9 mouse cellular contexts compared by ENCODE assay signal in genomic region chr8:11273506-11274158, GRCm38 (mm10). TPM values are rescaled to one million over a fixed set of nuclear protein-coding genes. Genes with fewer than 3 reads are reported as not detected.
DNase-seq lines count a peak whose midpoint lies in the region; ATAC-seq lines count a peak whose summit lies in the region.
"Had no signal": no experiment of that assay in that cellular context is flagged by ENCODE, and none has a peak within 500 bp of the region (broad histone marks: within the 10 kb centered on the region; RNA-seq: fewer than 3 reads in every experiment).

No protein-coding gene starts in this region.

- no peak overlapping the region for H3K27ac ChIP-seq in hindbrain, embryonic 10.5 days
- H3K27ac ChIP-seq: limb, embryonic 13.5 days had no signal

- DNase-seq in NIH3T3 (ENCODE audit: low read depth), result peak; percentile 95
- DNase-seq in frontal cortex, postnatal 25 days (ENCODE audit: low spot score in 2 of 2), result peak; percentile 46 to 73
- DNase-seq in heart, postnatal 14 days, result peak; percentile 66 to 76
- DNase-seq in left cerebral cortex, postnatal 36 days (ENCODE audit: low spot score in 2 of 2), result peak; percentile 87
- no peak for DNase-seq in embryo, embryonic 11 days
- DNase-seq in embryo, embryonic 9.5 days (ENCODE audit: extremely low spot score), result no peak
- no peak for DNase-seq in hindbrain, embryonic 10.5 days (ENCODE audit: low spot score)

- H3K4me1 ChIP-seq in hindbrain, embryonic 10.5 days (replicated peaks), result peaks cover 22% of the 10 kb centered on the region

- no peaks in the 10 kb centered on the region for H3K36me3 ChIP-seq in hindbrain, embryonic 10.5 days
- H3K36me3 ChIP-seq: limb, embryonic 13.5 days had no signal

- no peaks in the 10 kb centered on the region for H3K9me3 ChIP-seq in hindbrain, embryonic 10.5 days
- H3K9me3 ChIP-seq: limb, embryonic 13.5 days had no signal

- H3K27me3 ChIP-seq in hindbrain, embryonic 10.5 days (ENCODE audit: insufficient read depth, poor library complexity, severe bottlenecking), result no peaks in the 10 kb centered on the region
- H3K27me3 ChIP-seq: limb, embryonic 13.5 days had no signal

- ATAC-seq in activated CD4-positive, CD25-positive, alpha-beta regulatory T cell, adult 4 months, result no peak

- intact Hi-C loops in heart, postnatal 14 days (cut with DNase I), result no loop called here
- intact Hi-C loops in left cerebral cortex, postnatal 36 days (cut with DNase I), result loop anchor here (2.0 to 5.0 kb wide), 2 partner anchors 39 to 109 kb away; partner anchors contain the start of genes Col4a1 and Col4a2

- WGBS in hindbrain, embryonic 10.5 days, result 89% methylated on average over 15 of the region's 15 CpGs

- no peak overlapping the region for H3K4me3 ChIP-seq in hindbrain, embryonic 10.5 days
- H3K4me3 ChIP-seq: limb, embryonic 13.5 days had no signal

RNA-seq across cellular contexts. Expression of gene Col4a2, which starts 39.0 kb away (rescaled TPM):
- total RNA-seq in heart, postnatal 14 days (2021), result 100 to 1,000 TPM; 570 to 571 TPM
- total RNA-seq in left cerebral cortex, postnatal 36 days (2021), result 10 to 100 TPM; 38.9 to 64.6 TPM
- polyA plus RNA-seq in activated CD4-positive, CD25-positive, alpha-beta regulatory T cell, adult 4 months (2017; shearing (Covaris generic)), result not detected
- 51.1 and 52.9 TPM in 2 replicates for polyA plus RNA-seq in hindbrain, embryonic 10.5 days (2016; fragmentation: Nextera tagmentation; extraction: Ambion mirVana)

RNA-seq across cellular contexts. Expression of gene Col4a1, which starts 39.0 kb away (rescaled TPM):
- 1,000 to 10,000 TPM; 1,046 to 1,073 TPM for total RNA-seq in heart, postnatal 14 days (2021)
- total RNA-seq in left cerebral cortex, postnatal 36 days (2021), result 10 to 100 TPM; 33.9 to 68.7 TPM
- not detected for polyA plus RNA-seq in activated CD4-positive, CD25-positive, alpha-beta regulatory T cell, adult 4 months (2017; shearing (Covaris generic))
- polyA plus RNA-seq in hindbrain, embryonic 10.5 days (2016; fragmentation: Nextera tagmentation; extraction: Ambion mirVana), result 122 and 123 TPM in 2 replicates

Comparison
In these comparisons a context has a peak if more than half of its experiments do, and no peak if none do; other contexts are left out.
1. DNase-seq: peak in NIH3T3 (single experiment), frontal cortex, postnatal 25 days (2 of 2), heart, postnatal 14 days (2 of 2) and left cerebral cortex, postnatal 36 days (2 of 2); none in embryo, embryonic 11 days (single experiment), embryo, embryonic 9.5 days (single experiment) and hindbrain, embryonic 10.5 days (single experiment).
2. RNA of gene Col4a2, which starts 39.0 kb away (total RNA-seq): 570 to 571 TPM in heart, postnatal 14 days; 38.9 to 64.6 TPM in left cerebral cortex, postnatal 36 days; every median in the first group is over 4 times any median in the second.
3. RNA of gene Col4a1, which starts 39.0 kb away (total RNA-seq): 1,046 to 1,073 TPM in heart, postnatal 14 days; 33.9 to 68.7 TPM in left cerebral cortex, postnatal 36 days; every median in the first group is over 10 times any median in the second.